Mouse (Mus musculus) limb, embryonic 14.5 days (tissue): ENCODE data around the gene Asic2. TPM values are rescaled to one million over a fixed set of nuclear protein-coding genes. Genes with fewer than 3 reads are reported as not detected.
A peak's percentile ranks its signal among the peaks of the same experiment; 100 is the strongest.

Source experiments
- ATAC-seq: fragments of 200-750 bp; cut with Nextera tagmentation; 2 replicates; pipeline ENCODE4 v1.8.0; 2017; ENCODE audit warnings: low read depth, moderate number of reproducible peaks, moderate TSS enrichment; ENCODE audit not compliant: low FRiP score
- DNase-seq: peaks from one replicate; pipeline ENCODE4 v3.0.0-alpha.2; 2015; ENCODE audit warnings: low spot score
- H3K27ac ChIP-seq: fragments of 300-500 bp; sonication (generic); replicated peaks from 2 replicates; pipeline ENCODE4 v1.5.1; 2014; ENCODE audit warnings: low read depth, mild to moderate bottlenecking, low read length, moderate library complexity, mixed read lengths
- H3K27me3 ChIP-seq: fragments of 300-500 bp; sonication (generic); 2 replicates; pipeline ENCODE4 v1.6.1; 2014; ENCODE audit warnings: low read length, mixed read lengths; ENCODE audit not compliant: control insufficient read depth, insufficient read depth
- H3K36me3 ChIP-seq: fragments of 300-500 bp; sonication (generic); 2 replicates; pipeline ENCODE4 v1.6.1; 2014; ENCODE audit warnings: mild to moderate bottlenecking, low read length, moderate library complexity, mixed read lengths; ENCODE audit not compliant: control insufficient read depth, insufficient read depth
- H3K4me1 ChIP-seq: fragments of 300-500 bp; sonication (generic); 2 replicates; pipeline ENCODE4 v1.6.1; 2014; ENCODE audit warnings: antibody characterized with exemption, low read length, mixed read lengths; ENCODE audit not compliant: control insufficient read depth, insufficient read depth
- H3K4me2 ChIP-seq: fragments of 300-500 bp; sonication (generic); replicated peaks from 2 replicates; pipeline ENCODE4 v1.6.1; 2014; ENCODE audit warnings: low read depth, mild to moderate bottlenecking, low read length, moderate library complexity; ENCODE audit not compliant: severe bottlenecking
- H3K4me3 ChIP-seq: fragments of 300-500 bp; sonication (generic); replicated peaks from 2 replicates; pipeline ENCODE4 v1.5.1; 2014; ENCODE audit warnings: low read length
- H3K9ac ChIP-seq: fragments of 300-500 bp; sonication (generic); 2 replicates; pipeline ENCODE4 v1.6.1; 2014; ENCODE audit warnings: mild to moderate bottlenecking, low read depth, low read length, moderate library complexity; ENCODE audit not compliant: severe bottlenecking
- H3K9me3 ChIP-seq: fragments of 300-500 bp; sonication (generic); 2 replicates; pipeline ENCODE4 v1.6.1; 2016; ENCODE audit warnings: low read length; ENCODE audit not compliant: control insufficient read depth
- POLR2A ChIP-seq: fragments of 200-500 bp; IDR thresholded peaks from 2 replicates; pipeline ENCODE4 v1.8.0; 2012; ENCODE audit warnings: inconsistent platforms, mild to moderate bottlenecking, moderate library complexity, borderline replicate concordance; ENCODE audit not compliant: insufficient read depth, insufficient read length; ENCODE audit errors: extremely low read depth
- WGBS: fragments of 180-500 bp; shearing (Covaris S2); extraction: QIAGEN DNeasy Blood & Tissue Kit; methylation state at CpG from one replicate; pipeline ENCODE4 v1.1.7; 2014; 5-methylcytosine and 5-hydroxymethylcytosine counted together
- polyA plus RNA-seq, 2 experiments: library from polyadenylated mRNA; depleted of rRNA in 1 of 2; stranded (reverse) in 1 of 2; unstranded in 1 of 2; fragments of >200 nt; fragmentation: Nextera tagmentation in 1 of 2; extraction: Ambion mirVana in 1 of 2; gene quantifications; 2 replicates each; pipeline versions ENCODE4 v1.2.1 to v1.2.3; 2012 to 2014

Asic2 gene
- polyA plus RNA-seq, 2 experiments: 0.72 to 1.3 TPM

DNA sequence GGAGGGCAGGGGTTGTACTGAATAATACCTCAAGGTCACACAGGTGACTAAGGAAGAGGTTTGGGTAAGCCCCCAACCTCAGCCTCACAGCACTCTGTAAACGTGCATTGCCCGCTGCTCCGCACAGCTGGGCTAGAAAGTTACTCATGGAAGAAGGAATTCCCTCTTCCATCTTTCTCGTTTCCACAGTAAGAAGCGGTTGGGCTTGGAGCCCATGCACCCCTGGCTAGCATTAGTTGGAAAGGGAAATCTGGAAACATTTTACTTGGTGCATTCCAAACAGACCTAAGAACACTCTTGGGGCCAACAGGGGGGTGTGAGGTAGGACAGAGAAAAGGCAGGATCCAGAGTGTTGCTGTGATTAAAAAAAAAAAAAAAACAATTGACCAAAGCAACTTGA lies 203.0 kb downstream of the Asic2 start:
- Histone ChIP-seq H3K9me3 (no peaks in the 10 kb centered on the region), H3K4me3 (no peak overlapping the region), H3K36me3 (no peaks in the 10 kb centered on the region), H3K4me2 (no peak overlapping the region), H3K9ac (no peak overlapping the region), H3K4me1 (peaks cover 5% of the 10 kb centered on the region; the same call in 1 of the 2 replicates), H3K27ac (no peak overlapping the region), H3K27me3 (no peaks in the 10 kb centered on the region)
- peak; percentile 75 for DNase-seq
- WGBS: 29% methylated on average over 5 of the region's 5 CpGs
- no peak for TF ChIP-seq POLR2A
- peak; percentile 65; the same call in 1 of the 2 replicates for ATAC-seq

DNA sequence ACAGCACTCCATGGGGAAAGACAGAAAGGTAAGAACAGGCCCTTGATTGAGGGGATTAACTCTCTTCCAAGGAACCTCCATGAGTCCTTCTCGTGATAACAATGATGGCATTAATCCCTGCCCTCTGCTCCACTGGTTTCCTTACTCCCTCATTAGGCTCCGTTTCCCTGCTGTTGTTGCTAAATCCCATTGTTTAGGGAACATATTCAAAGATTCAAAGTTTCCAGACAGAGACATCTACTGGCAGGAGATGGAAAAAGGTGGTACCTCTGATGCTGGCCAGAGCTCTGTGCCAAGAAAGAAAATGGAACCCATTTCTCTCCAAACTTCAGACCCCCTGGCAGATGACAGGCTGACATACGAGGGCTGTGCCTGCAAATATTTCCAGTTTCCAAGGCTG lies 203.5 kb downstream of the Asic2 start:
- WGBS: 23% methylated on average over 3 of the region's 3 CpGs
- Histone ChIP-seq H3K9ac (no peak overlapping the region), H3K4me3 (no peak overlapping the region), H3K4me2 (no peak overlapping the region), H3K27me3 (no peaks in the 10 kb centered on the region), H3K9me3 (no peaks in the 10 kb centered on the region), H3K27ac (no peak overlapping the region), H3K36me3 (no peaks in the 10 kb centered on the region), H3K4me1 (peaks cover 5% of the 10 kb centered on the region; the same call in 1 of the 2 replicates)
- ATAC-seq (no peak), DNase-seq (no peak)
- no peak for TF ChIP-seq POLR2A

GRCm38 (mm10) chr11:81757221-81757620 lies 211.0 kb downstream of the Asic2 start:
- no peak overlapping the region for H3K27ac ChIP-seq
- H3K4me2 ChIP-seq: no peak overlapping the region
- no peaks in the 10 kb centered on the region for H3K4me1 ChIP-seq
- TF ChIP-seq POLR2A: no peak
- 79% methylated on average over 4 of the region's 4 CpGs for WGBS
- H3K27me3 ChIP-seq: no peaks in the 10 kb centered on the region
- H3K4me3 ChIP-seq: no peak overlapping the region
- no peaks in the 10 kb centered on the region for H3K36me3 ChIP-seq
- peaks cover 5% of the 10 kb centered on the region; the same call in 1 of the 2 replicates for H3K9me3 ChIP-seq
- no peak for DNase-seq
- no peak overlapping the region for H3K9ac ChIP-seq
- no peak for ATAC-seq

DNA sequence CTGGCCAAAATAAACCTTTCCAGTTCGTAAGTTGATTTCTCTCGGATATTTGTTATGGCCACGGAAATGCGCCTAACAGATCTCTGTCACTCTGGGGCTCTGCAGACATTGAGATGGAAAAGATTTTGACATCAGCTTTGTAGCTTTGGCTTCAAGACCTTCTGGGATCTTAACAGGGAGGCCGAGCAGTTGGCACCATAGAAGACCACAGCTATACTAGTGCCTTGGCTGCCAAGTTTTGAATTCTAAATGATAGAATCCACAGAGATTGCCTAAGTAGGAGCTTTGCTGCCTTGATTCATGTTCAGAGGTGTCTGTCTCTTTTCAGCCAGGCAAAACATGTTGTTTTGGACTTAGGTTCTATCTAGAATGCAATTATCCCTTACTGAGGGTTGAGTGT lies 217.4 kb downstream of the Asic2 start:
- no peak overlapping the region for H3K4me2 ChIP-seq
- DNase-seq: no peak
- no peak for TF ChIP-seq POLR2A
- H3K9ac ChIP-seq: no peak overlapping the region
- 84% methylated on average over 5 of the region's 5 CpGs for WGBS
- peaks cover 5% of the 10 kb centered on the region; the same call in 1 of the 2 replicates for H3K9me3 ChIP-seq
- H3K4me3 ChIP-seq: no peak overlapping the region
- H3K36me3 ChIP-seq: no peaks in the 10 kb centered on the region
- 0 out of 2 replicates have a peak, but pooled peaks cover 2% of the 10 kb centered on the region for H3K4me1 ChIP-seq
- no peak overlapping the region for H3K27ac ChIP-seq
- peaks cover 8% of the 10 kb centered on the region; the same call in 1 of the 2 replicates for H3K27me3 ChIP-seq
- no peak for ATAC-seq

- no peak for DNase-seq
- no peak for TF ChIP-seq POLR2A
- Histone ChIP-seq H3K27me3 (peaks cover 9% of the 10 kb centered on the region; the same call in 1 of the 2 replicates), H3K9ac (no peak overlapping the region), H3K4me3 (no peak overlapping the region), H3K36me3 (no peaks in the 10 kb centered on the region), H3K27ac (no peak overlapping the region), H3K9me3 (peaks cover 4% of the 10 kb centered on the region; the same call in 1 of the 2 replicates), H3K4me2 (no peak overlapping the region), H3K4me1 (0 out of 2 replicates have a peak, but pooled peaks cover 2% of the 10 kb centered on the region)
- no peak for ATAC-seq
- WGBS: 85% methylated on average over 1 of the region's 1 CpGs
These were observed 218.2 kb downstream of the Asic2 start for GRCm38 (mm10) chr11:81750016-81750415.
